Mouse (Mus musculus) midbrain, embryonic 10.5 days (tissue): ENCODE measurements around the gene Cdh15. TPM values are rescaled to one million over a fixed set of nuclear protein-coding genes. Genes with fewer than 3 reads are reported as not detected.

Experiments
- DNase-seq: peaks from one replicate; pipeline ENCODE4 v3.0.0-alpha.2; 2017; ENCODE audit warnings: low spot score
- H3K27ac ChIP-seq: fragments of 300-500 bp; sonication (generic); replicated peaks from 2 replicates; pipeline ENCODE4 v1.5.1; 2016; ENCODE audit warnings: mild to moderate bottlenecking
- H3K27me3 ChIP-seq: fragments of 300-500 bp; sonication (generic); 2 replicates; pipeline ENCODE4 v1.6.1; 2016; ENCODE audit warnings: low read depth, mild to moderate bottlenecking; ENCODE audit not compliant: poor library complexity, severe bottlenecking
- H3K36me3 ChIP-seq: fragments of 300-500 bp; sonication (generic); 2 replicates; pipeline ENCODE4 v1.6.1; 2016; ENCODE audit warnings: mild to moderate bottlenecking, moderate library complexity
- H3K4me1 ChIP-seq: fragments of 300-500 bp; sonication (generic); 2 replicates; pipeline ENCODE4 v1.6.1; 2016
- H3K4me3 ChIP-seq: fragments of 300-500 bp; sonication (generic); 2 replicates; pipeline ENCODE4 v1.5.1; 2016; ENCODE audit warnings: mild to moderate bottlenecking, moderate library complexity
- H3K9me3 ChIP-seq: fragments of 300-500 bp; sonication (generic); replicated peaks from 2 replicates; pipeline ENCODE4 v1.6.1; 2016; ENCODE audit warnings: mild to moderate bottlenecking
- WGBS: fragments of 180-500 bp; shearing (Covaris S2); methylation state at CpG from one replicate; pipeline ENCODE4 v1.1.7; 2016; 5-methylcytosine and 5-hydroxymethylcytosine counted together
- polyA plus RNA-seq: library from polyadenylated mRNA; unstranded; fragments of >200 nt; fragmentation: Nextera tagmentation; extraction: Ambion mirVana; gene quantifications from 2 replicates; pipeline ENCODE4 v1.2.1, GENCODE M21; 2016

Cdh15 gene
- 0.51 and 0.54 TPM in 2 replicates for polyA plus RNA-seq

GRCm38 (mm10) chr8:122847829-122848561 lies at the start of gene Cdh15:
TSS of gene Cdh15 (plus strand) at chr8:122847966.
- WGBS: 15% methylated on average over 17 of the region's 18 CpGs
- Histone ChIP-seq H3K4me1 (peaks cover 38% of the 10 kb centered on the region), H3K27me3 (peaks cover 31% of the 10 kb centered on the region), H3K27ac (no peak within 1 kb of the TSS), H3K4me3 (peak within 1 kb of the TSS; percentile 24; the same call in 1 of the 2 replicates), H3K36me3 (no peaks in the 10 kb centered on the region), H3K9me3 (no peaks in the 10 kb centered on the region)
- peak; percentile 62 for DNase-seq

DNA sequence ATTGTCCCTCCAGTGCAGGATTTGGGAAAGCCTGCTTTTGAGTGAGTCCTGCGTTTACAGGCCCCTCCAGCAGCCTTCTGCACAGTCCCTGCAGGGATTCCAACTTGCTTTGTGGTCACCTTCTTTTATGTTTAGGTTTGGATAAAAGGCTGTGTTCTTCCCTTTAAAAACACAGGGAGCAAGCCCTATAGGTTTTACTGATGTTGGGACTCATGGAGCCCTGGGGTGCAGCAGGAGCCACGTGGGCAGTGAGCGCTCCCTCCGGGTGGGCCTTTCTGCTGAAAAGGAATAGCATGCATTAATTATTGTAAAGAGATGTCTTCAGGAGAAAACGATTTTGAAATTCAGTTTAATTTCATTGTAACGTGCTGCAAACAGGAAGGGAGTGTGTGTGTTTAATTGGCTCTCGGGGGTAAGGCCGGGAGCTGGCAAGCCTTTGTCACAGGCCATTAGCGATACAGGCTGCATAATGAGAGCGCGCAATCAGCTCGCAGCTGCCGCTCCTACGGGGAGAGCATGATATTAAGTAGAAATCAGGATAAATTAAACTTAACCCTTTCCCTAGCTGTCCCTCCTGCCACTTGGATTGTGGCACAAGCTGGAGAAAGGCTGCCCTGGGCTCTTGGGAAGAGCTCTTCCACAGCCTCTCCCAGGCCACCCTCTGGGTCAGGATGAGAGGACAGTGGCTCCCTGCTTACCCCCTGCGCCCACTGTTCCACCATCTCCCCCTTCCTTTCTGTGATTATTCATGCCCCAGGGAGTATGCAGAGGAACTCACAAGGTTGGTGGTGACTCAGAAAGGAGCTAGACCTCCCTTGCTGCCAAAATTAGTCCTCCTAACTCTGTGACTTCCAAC lies 43.6 kb upstream of the Cdh15 start:
- Histone ChIP-seq H3K9me3 (no peaks in the 10 kb centered on the region), H3K36me3 (0 out of 2 replicates have a peak, but pooled peaks cover 3% of the 10 kb centered on the region), H3K4me1 (peaks cover 44% of the 10 kb centered on the region), H3K27ac (peak overlapping the region; percentile 75), H3K27me3 (0 out of 2 replicates have a peak, but pooled peaks cover 5% of the 10 kb centered on the region), H3K4me3 (0 out of 2 replicates have a peak overlapping the region, but pooled peaks have one; percentile 9)
- DNase-seq: no peak
- 16% methylated on average over 15 of the region's 15 CpGs for WGBS

DNA sequence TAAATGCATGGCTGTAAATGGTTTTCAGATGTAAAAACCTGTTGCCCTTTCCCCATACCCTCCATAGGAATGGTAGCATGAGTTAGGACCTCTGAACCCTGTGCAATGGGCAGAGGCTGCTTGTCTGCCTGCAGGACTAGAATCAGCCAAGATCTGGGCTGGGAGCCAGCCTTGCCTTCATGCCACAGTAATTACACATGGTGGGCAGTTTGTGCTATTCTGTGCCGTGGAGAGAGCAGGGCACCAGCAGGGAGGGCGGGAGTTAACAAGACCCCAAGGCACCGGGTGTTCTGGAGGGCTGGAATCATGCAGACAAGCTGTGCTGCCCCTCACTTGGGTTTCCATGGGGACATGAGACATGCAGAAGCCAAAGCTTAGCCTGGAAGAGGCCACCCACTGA lies 42.4 kb upstream of the Cdh15 start:
- Histone ChIP-seq H3K36me3 (0 out of 2 replicates have a peak, but pooled peaks cover 5% of the 10 kb centered on the region), H3K9me3 (no peaks in the 10 kb centered on the region), H3K27ac (no peak overlapping the region; the same call in 1 of the 2 replicates), H3K4me1 (peaks cover 44% of the 10 kb centered on the region), H3K4me3 (no peak overlapping the region), H3K27me3 (0 out of 2 replicates have a peak, but pooled peaks cover 5% of the 10 kb centered on the region)
- WGBS: 37% methylated on average over 3 of the region's 3 CpGs
- DNase-seq: no peak

- peak overlapping the region; percentile 24; the same call in 1 of the 2 replicates for H3K27ac ChIP-seq
- 84% methylated on average over 7 of the region's 7 CpGs for WGBS
Measured at GRCm38 (mm10) chr8:122806956-122807538, 40.7 kb upstream of the Cdh15 start.

GRCm38 (mm10) chr8:122807907-122808306 lies 39.9 kb upstream of the Cdh15 start:
- H3K9me3 ChIP-seq: no peaks in the 10 kb centered on the region
- peaks cover 44% of the 10 kb centered on the region for H3K4me1 ChIP-seq
- H3K36me3 ChIP-seq: peaks cover 9% of the 10 kb centered on the region; the same call in 1 of the 2 replicates
- DNase-seq: no peak
- WGBS: 90% methylated on average over 4 of the region's 4 CpGs
- H3K27ac ChIP-seq: no peak overlapping the region
- no peak overlapping the region for H3K4me3 ChIP-seq
- H3K27me3 ChIP-seq: 0 out of 2 replicates have a peak, but pooled peaks cover 5% of the 10 kb centered on the region

More at GRCm38 (mm10) chr8:122806956-122807538, 40.7 kb upstream of the Cdh15 start:
- peaks cover 44% of the 10 kb centered on the region for H3K4me1 ChIP-seq
- 0 out of 2 replicates have a peak, but pooled peaks cover 8% of the 10 kb centered on the region for H3K36me3 ChIP-seq
- DNase-seq: no peak
- H3K9me3 ChIP-seq: no peaks in the 10 kb centered on the region
- no peak overlapping the region for H3K4me3 ChIP-seq
- H3K27me3 ChIP-seq: 0 out of 2 replicates have a peak, but pooled peaks cover 5% of the 10 kb centered on the region

DNA sequence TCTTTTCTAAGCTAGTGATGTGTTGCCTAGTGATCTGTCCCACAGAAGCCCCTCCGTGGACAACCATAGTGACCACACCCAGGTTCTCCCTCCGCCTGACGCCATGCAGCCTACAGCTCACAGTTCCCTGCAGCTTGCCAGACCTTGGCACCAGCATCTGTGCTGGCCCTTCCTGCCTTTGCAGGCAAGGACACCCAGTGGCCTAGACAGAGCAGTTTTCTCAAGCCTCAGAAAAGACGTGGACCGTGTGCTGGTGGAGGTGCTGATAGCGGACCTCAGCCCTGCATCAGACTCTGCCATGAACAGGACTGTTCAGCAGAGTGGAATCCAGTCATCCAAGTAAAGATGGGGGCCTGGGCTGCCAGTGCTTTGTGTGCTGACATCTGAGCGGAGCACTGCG lies 37.4 kb upstream of the Cdh15 start:
- H3K27ac ChIP-seq: no peak overlapping the region
- H3K27me3 ChIP-seq: peaks cover 7% of the 10 kb centered on the region; the same call in 1 of the 2 replicates
- H3K9me3 ChIP-seq: no peaks in the 10 kb centered on the region
- no peak for DNase-seq
- 84% methylated on average over 8 of the region's 8 CpGs for WGBS
- H3K4me1 ChIP-seq: peaks cover 36% of the 10 kb centered on the region
- no peak overlapping the region for H3K4me3 ChIP-seq
- H3K36me3 ChIP-seq: peaks cover 17% of the 10 kb centered on the region

DNA sequence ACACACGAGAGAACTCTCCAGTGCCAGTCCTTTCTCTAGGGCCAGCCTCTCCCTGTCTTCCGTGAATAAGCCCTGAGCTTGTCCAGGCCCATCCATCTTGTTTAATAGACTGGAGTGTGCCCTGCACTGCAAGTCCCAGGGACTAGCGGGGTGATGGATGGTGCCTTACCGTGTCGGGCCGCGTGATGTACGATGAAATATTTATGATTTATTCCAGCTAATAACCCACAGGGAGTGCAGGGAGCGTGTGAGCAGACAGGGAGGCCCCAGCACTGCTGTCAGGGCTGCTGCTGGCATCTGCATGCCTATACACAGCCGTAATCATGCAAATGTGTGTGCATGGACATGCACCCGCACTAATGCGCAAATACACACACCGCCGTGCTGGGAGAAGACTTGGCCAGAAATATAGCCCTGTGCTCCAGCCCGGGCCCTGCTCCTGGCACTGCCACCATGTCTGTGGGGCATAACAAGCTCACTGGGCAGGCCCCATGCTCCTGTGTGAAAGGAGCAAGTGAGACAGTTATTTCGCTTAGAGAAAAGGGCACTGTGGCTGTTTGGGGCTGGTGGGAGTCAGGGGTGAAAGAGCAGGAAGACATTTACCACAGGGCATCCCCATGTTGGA lies 35.8 kb upstream of the Cdh15 start:
- H3K27ac ChIP-seq: no peak overlapping the region
- peaks cover 26% of the 10 kb centered on the region for H3K4me1 ChIP-seq
- 92% methylated on average over 16 of the region's 16 CpGs for WGBS
- H3K9me3 ChIP-seq: no peaks in the 10 kb centered on the region
- peaks cover 7% of the 10 kb centered on the region; the same call in 1 of the 2 replicates for H3K27me3 ChIP-seq
- DNase-seq: no peak
- H3K36me3 ChIP-seq: peaks cover 17% of the 10 kb centered on the region
- H3K4me3 ChIP-seq: no peak overlapping the region

GRCm38 (mm10) chr8:122812610-122813250 lies 35.0 kb upstream of the Cdh15 start:
- Histone ChIP-seq H3K36me3 (peaks cover 17% of the 10 kb centered on the region), H3K27ac (no peak overlapping the region), H3K4me1 (peaks cover 29% of the 10 kb centered on the region), H3K27me3 (peaks cover 7% of the 10 kb centered on the region; the same call in 1 of the 2 replicates), H3K4me3 (no peak overlapping the region), H3K9me3 (no peaks in the 10 kb centered on the region)
- WGBS: 82% methylated on average over 14 of the region's 14 CpGs
- DNase-seq: no peak

DNA sequence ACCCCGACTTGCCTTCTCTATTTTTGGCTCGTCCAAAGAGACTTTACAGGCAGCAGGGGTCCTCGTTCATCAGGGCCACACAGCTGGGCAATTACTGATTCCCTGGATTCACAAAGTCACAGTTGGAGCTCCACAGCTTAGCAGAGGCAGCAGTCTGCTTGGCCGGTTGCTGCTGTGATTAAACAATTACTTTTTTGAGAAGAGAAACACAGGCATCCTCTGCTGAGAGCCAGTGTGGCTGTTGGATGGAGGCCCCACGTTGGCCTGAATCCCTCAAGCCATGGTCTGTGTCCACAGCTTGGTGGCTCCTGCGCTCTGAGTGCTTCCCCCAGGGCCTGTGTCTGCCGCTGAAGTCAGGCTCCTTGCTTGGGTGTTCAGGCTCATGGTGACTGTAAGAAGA lies 33.2 kb upstream of the Cdh15 start:
- H3K27ac ChIP-seq: peak overlapping the region; percentile 57
- H3K36me3 ChIP-seq: peaks cover 17% of the 10 kb centered on the region
- 18% methylated on average over 7 of the region's 7 CpGs for WGBS
- no peak overlapping the region for H3K4me3 ChIP-seq
- DNase-seq: no peak
- H3K27me3 ChIP-seq: peaks cover 7% of the 10 kb centered on the region; the same call in 1 of the 2 replicates
- no peaks in the 10 kb centered on the region for H3K9me3 ChIP-seq
- peaks cover 39% of the 10 kb centered on the region for H3K4me1 ChIP-seq

DNA sequence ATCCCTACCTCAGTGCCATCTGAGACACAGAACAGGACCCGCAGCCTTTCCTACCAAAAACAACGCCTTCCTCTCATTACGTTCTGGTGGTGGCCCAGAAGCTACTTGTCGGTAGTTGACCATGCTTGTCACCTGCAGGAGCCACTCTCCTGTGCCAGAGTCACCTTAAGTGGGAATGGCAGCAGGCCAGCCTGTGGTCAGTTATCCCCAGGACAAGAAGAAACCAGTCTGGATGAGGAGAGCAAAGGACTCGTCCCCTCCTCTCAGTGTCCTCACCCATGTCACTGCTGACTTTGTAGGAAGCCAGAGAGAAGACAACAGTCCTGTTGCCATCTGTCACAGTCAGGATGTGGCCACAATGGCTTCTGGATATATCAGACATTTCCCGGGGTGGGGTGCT lies 30.8 kb upstream of the Cdh15 start:
- no peaks in the 10 kb centered on the region for H3K9me3 ChIP-seq
- H3K4me3 ChIP-seq: no peak overlapping the region
- peak overlapping the region; percentile 67; the same call in 1 of the 2 replicates for H3K27ac ChIP-seq
- no peak for DNase-seq
- peaks cover 12% of the 10 kb centered on the region for H3K36me3 ChIP-seq
- peaks cover 39% of the 10 kb centered on the region for H3K4me1 ChIP-seq
- 89% methylated on average over 6 of the region's 6 CpGs for WGBS
- H3K27me3 ChIP-seq: peaks cover 7% of the 10 kb centered on the region; the same call in 1 of the 2 replicates

GRCm38 (mm10) chr8:122817724-122818496 lies 29.9 kb upstream of the Cdh15 start:
- Histone ChIP-seq H3K27ac (peak overlapping the region; percentile 67), H3K4me3 (no peak overlapping the region), H3K27me3 (peaks cover 7% of the 10 kb centered on the region; the same call in 1 of the 2 replicates), H3K36me3 (peaks cover 8% of the 10 kb centered on the region), H3K4me1 (peaks cover 39% of the 10 kb centered on the region), H3K9me3 (no peaks in the 10 kb centered on the region)
- 41% methylated on average over 13 of the region's 13 CpGs for whole genome bisulfite sequencing
- DNase-seq: no peak
